Mouse (Mus musculus) cerebellum, adult 9-10 months (tissue): ENCODE measurements at regions not wholly inside any gene's neighbourhood (a gene's known extent, or its start where the extent isn't known, plus 50 kb on each side); places are given as distances from the start of the nearest gene placed in this dataset.
A peak's percentile ranks its signal among the peaks of the same experiment; 100 is the strongest.

Experiments
- DNase-seq: peaks from one replicate; pipeline ENCODE4 v3.0.0; 2022

DNA sequence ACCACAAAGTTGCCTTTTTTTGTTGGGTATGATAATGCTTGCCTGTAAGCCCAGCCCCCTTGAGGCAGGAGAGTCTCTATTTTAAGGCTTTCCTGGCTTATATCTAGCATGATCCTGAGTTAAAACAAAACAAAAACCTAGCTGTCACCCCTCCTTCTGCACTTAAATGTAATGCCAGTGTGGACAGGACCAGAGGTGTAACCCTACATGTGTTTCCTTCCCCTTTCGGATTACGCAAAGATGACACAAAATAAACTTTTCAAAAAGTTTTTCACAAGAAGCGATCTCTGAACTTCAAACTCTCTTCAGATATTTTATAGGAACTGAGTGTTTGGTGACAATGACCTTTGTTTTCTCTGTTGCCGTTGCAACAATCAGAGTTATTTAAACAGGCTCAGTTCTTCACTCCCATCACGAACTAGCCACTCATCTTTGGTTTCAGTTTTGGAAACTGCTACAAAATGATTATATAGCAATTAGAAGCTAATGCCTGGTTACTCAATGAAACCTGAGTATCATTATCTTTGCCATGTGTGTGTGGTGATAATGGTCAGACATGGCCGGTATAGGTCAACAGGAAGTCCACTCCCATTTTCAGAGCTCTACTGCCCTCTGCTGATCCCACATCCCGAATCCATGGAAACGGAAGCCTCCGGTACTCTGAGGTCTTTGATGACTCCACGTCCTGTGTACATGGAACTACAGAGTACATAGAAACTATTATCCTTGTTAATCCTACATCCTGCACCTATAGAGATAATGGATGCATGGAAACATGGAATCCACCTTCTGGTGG, 282.6 kb downstream of the Ankrd50 start:
- DNase-seq = peak; percentile 44

GRCm38 (mm10) chr3:38194001-38194400, 290.6 kb downstream of the Ankrd50 start:
- no peak for DNase-seq

DNA sequence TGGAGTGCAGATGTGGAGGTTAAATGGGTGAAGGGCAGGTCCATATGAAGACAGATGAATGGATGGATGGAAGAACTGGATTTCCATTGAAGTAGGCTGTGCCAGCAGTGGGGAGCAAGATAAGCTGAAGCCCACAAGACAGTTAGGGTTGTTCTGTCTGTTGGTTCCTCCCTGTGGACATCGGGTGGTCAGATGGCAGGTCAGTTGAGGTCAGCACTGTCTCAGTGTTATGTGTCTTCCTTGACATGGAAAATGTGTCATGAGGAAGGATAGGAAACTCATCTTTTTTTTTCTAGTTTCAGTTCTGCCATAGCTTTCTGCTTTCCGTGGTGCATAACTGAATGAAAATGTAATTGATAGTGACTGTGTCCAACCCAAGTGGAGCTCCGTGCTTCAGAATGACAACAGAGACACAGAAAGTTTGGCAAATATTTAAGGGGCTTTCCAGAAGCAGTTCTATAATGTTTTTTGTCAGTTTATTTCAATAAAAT, 297.2 kb downstream of the Ankrd50 start:
- DNase-seq = no peak

- no peak for DNase-seq
Observed at GRCm38 (mm10) chr3:38186503-38186902, 298.1 kb downstream of the Ankrd50 start.

DNA sequence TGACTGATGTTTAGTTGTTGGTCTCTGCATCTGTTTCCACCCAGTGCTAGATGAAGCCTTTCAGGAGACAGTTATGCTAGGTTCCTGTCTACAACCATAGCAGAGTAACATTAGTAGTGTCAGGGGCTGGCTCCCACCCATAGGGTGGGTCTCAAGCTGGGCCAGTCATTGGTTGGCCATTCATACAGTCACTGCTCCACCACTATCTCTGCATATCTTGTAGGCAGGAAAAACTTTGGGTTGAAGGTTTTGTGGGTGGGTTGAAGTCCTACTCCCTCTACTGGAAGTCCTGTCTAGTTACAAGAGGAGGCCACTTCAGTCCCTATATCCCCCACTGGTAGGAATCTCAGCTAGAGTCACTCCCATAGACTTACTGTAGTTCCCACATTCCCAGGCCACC, 306.3 kb downstream of the Ankrd50 start:
- DNase-seq = no peak

DNA sequence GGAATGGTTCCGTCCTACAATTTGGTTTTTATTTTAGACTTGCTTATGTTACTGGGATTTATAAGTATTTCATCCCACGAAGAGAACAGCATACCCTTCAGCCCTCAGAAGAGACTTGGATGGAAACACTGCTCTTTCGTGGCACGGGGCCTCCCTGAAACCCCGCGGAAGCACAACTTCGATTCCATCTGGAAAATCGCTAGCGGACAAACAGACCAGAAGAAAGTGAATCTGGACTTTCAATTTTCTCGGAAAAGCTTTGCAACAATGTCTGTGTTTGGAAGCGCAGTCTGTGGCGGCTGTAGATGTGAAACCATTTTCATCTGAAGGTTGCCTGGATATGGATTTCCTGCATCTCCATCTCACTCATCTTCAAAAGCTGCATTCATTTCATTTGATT, 308.7 kb downstream of the Ankrd50 start:
- no peak for DNase-seq

DNA sequence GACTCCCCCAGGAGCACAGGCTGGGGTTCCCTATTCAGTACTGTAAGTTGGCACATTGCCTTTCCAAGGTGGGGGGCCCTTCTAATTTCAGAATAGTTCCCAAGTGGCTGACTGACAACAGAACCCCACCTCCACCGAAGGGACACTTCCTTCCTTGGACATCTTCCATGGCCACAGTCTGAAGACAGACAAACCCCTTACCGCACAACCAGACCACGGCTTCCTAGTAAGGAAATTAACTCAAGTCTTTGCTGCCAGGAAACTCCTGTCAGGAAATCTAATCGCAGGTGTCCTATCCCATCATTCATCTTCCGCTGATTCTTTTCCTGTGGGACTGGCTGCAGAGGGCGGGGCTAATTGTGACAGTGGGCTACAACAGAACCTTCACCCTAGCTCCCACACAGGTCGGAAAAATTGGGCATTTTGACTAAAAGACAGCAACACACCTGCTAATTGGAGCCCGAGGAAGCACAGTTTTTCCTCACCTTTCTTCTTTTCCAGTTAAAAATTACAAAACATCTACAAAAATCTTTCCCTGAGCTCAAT, 309.8 kb downstream of the Ankrd50 start:
- DNase-seq = no peak

DNA sequence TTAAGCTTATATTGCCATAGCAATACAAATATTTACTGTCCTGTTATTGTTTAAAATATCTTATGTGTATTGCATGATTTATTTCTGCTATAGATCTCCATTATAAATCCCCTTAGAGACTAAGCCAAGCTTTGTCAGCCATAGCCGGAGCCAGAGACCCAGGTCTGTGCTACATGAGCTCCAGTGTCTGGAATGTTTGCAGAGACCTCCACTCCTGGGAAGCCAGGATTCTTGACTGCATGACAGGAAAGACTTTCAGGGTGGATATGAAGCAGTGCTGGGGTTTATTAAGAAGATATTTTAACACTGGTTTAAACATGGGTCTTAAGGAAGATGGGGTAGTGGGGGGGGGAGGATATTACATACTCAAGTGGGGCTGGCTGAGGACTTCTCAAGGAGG, 332.2 kb downstream of the Ankrd50 start:
- DNase-seq = no peak

GRCm38 (mm10) chr3:38151821-38152220, 332.8 kb downstream of the Ankrd50 start:
- no peak for DNase-seq

DNA sequence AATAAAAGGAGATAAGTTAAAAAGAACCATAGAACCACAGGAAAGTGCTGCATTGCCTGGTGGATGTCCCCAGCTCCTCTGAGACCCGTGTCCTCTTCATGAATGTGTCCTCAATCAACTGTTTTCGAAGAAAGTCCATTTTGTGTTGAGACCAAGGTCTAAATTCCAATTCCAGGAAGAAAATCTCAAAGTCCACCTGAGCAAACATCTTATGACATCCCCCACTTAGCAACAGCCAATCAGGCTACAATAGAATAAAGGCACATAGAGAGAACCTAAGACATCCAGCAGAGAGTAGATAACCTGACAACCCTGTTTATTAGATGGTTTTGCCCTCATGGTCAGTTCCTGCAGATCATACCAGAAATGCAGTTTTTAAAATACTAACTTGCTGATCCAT, 338.0 kb downstream of the Ankrd50 start:
- DNase-seq = no peak

DNA sequence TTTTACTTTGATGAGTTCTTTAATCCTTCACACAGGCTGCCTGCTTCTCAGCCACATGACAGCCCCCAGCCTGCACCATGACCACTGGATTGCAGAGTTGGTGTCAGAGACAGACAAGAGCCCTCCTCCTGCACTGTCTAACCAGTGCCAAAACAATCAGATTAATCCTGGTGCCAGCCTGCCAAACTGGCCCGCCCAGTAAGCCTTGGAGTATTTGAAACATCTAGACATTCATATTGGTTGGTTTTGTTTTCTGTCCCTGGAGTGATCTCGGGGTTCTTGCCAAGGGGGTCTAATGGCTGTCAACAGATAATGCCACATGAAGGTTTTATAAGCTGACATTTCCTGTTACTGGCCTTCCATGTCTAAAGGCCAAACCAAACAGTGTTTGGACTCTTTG, 339.2 kb downstream of the Ankrd50 start:
- no peak for DNase-seq

DNA sequence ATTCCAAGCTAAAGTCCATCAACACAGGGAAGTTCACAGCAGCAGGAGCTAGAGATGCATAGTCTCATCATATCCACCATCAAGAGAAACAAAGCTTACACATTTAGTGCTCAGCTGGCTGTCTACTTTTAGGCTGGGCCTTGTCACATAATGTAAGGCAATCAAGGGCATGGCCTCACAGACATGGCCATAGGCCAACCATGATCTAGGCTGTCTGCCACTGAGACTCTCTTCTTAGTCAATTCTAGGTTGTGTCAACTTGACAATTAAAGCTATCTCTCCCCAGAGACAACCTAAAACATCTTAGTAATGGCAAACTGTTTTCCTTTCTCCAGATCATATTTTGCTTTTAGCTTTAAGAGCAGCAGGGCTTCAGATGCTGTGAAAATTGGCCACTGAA, 340.0 kb downstream of the Ankrd50 start:
- DNase-seq = no peak

- peak; percentile 29 for DNase-seq
Observed at GRCm38 (mm10) chr3:38143147-38143883, 341.3 kb downstream of the Ankrd50 start.

GRCm38 (mm10) chr3:38139387-38139786, 345.3 kb downstream of the Ankrd50 start:
- DNase-seq = no peak

- no peak for DNase-seq
Observed at GRCm38 (mm10) chr3:38138014-38138413, 346.6 kb downstream of the Ankrd50 start.

DNA sequence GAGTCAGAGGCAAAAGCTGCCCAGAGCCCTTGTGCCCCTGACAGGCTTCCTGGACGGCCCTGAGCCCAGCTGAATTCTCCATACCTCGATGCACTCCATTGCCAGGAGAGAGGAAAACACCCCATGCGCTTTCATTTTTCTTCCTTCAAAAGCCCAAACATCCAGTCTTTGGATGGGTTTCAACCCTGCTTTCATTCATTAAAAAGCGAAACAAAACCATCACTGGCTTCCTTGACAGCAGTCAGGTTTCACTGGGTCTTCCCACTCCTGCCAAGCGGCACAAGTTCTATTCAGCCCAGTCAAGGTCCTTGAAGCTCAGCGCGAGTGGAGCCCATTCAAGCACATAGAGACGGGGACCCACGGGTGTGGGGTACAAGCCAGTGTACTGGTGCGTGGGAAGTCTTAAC, 348.8 kb downstream of the Ankrd50 start:
- no peak for DNase-seq

DNA sequence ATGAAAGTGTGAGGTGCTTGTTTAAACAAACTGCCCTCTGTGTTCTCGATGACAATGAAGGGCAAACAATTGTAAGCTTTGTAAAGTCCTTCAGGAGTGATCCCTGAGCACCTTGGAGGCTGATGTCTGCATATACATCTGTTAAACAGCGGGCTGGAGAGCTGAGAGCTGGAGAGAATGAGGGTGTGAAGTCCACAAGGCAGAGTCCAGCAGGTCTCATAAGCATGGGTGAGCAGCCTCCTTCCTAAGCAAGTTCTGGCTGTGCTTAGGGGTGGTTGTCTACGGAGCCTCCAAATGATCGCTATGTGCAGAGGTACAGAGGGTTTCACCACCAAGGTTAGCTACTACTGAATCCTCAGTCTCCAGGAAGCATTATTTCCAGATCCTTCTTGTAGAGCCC, 350.2 kb downstream of the Ankrd50 start:
- no peak for DNase-seq

- no peak for DNase-seq
Observed at GRCm38 (mm10) chr3:38131887-38132220, 352.8 kb downstream of the Ankrd50 start.

DNA sequence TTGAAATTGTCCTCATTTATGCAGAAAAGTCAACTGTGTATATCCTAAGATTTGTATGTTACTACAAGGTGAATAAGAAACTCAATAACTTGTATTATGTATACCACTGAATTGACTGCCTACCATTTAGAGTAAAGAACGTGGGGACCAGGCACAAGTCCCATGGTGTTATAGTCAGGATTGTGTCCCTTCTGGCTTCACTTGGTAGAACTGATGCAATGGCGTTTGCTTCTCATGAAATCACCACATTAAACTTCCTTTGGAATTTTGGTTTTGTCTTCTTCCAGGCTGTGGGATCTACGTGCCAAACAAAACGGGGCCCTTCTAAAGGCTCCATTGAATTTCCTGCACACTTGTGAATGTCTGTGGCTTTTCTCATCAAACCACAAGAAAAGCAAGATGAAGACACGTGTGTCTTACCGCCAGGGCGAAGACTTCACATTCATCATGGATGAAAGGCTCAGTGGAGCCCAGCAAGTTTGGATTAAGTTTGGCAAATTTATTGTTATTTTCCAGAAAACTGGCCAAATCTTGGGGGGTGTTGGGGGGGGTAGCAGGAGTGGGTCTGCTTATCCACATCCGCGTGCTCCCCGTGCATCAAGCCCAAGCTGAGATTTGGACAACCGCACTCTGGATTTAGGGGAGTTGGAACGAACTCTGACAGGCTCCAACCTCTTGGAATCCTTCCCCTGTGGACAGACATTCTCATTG, 353.3 kb downstream of the Ankrd50 start:
- DNase-seq = no peak

DNA sequence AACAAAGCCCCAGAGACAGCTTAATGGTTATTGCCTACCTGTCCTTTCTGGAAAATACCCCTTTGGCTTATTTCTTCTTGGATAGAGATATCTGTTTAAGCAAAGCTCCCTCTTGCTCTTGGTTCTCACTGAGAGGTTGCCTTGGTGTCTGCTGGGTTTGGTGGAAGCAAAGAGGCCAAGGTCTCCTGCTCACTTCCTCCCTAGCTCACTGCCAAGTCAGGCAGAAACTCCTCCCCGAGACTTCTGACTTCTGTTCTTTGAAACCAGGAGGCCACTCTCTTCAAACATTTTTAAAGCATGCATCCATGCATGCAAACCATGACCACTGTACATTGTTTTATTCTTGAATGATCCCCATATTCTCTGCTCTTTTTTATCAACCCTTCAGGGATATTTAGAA, 354.6 kb downstream of the Ankrd50 start:
- no peak for DNase-seq

DNA sequence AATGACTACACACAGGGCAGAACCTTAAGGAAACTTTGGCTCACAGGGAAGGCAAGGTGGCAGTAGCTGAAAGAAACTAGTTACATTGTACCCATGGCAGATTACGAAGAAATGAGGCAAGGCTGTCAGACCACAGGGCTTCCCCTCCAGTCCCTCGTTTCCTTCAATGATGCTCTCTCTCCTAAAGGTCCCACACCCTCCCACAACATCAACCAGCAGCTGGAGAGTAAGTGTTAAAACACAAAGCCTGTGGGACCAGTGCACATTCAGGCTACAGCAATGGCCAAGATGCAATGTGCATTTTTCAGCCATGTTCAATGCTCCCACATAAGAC, 355.5 kb downstream of the Ankrd50 start:
- DNase-seq = no peak

GRCm38 (mm10) chr3:38128486-38129166, 356.0 kb downstream of the Ankrd50 start:
- DNase-seq = no peak
